Mouse (Mus musculus) heart, adult 9 months (tissue): ENCODE measurements around the gene Rassf1.

Experiments used
- DNase-seq, 2 experiments: peaks; one replicate each; pipeline ENCODE4 v3.0.0; 2022; ENCODE audit warnings: low spot score in 2 of 2

The Rassf1 gene

DNA sequence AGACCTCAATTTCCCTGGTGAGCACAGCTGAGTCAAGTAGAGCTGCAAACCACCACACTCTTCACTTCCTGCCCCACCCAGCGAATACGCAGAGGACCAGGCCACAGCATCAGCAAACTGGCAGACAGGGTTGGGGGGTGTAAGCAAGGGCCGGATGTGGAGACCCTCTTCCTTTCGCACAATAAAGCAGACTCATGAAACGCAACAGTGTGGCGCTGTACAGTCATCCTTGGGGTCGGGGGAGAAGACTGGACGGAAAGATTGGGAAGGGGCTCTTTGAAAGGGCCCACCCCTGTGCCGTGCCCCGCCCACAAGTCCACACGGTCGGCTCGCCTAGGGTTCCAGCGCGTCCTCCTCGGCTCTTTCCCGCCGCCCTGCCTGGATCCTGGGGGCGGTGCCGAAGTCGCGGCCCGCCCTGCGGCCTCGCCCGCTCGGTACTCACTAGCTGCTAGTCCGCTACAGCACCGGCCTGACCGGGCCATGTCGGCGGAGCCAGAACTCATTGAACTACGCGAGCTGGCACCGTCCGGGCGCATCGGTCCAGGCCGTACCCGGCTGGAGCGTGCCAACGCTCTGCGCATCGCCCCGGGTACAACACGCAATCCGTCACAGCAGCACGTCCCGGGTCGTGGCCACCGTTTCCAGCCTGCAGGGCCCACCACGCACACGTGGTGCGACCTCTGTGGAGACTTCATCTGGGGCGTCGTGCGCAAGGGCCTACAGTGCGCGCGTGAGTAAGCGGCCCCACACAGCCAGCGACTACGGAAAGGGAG lies at the start of gene Rassf1:
Rassf1 (plus strand) TSS at position 439 of the 773 bp plus-strand sequence.
- DNase-seq, result peak; percentile 79 to 80

DNA sequence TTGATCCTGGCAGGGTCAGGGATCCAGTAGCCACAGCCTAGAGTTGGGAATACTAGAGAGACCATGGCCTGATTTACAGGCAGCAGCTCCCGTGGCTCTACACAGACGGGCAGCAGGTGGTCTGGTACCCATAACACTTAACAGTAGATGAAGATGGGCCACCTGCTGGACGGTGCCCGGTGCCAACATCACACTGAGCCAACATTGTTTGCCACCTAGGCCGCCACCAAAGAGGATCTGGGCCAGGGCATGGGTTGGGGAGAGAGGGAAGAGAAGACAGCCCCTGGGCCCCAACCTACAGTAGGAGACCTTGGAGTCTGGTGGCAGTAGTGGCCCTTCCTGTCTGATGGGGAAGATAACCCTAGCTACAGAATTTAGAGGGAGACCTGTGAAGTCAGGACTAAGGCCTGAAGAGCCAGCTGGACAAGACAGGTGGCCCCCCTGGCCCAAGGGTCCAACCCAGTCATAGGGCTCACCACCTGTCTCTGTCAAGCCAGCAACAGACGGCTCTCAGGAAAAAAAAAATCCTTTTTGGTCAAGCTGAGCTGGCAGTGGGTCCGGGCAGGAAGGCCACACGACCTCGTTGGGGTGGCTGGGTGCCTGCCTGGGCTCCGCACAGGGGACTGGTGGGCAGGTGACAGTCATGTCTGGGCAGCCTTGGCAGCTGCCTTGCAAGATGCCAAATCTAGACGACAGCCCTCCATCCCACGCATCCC lies 49.1 kb upstream of the Rassf1 start:
- no peak for DNase-seq

DNA sequence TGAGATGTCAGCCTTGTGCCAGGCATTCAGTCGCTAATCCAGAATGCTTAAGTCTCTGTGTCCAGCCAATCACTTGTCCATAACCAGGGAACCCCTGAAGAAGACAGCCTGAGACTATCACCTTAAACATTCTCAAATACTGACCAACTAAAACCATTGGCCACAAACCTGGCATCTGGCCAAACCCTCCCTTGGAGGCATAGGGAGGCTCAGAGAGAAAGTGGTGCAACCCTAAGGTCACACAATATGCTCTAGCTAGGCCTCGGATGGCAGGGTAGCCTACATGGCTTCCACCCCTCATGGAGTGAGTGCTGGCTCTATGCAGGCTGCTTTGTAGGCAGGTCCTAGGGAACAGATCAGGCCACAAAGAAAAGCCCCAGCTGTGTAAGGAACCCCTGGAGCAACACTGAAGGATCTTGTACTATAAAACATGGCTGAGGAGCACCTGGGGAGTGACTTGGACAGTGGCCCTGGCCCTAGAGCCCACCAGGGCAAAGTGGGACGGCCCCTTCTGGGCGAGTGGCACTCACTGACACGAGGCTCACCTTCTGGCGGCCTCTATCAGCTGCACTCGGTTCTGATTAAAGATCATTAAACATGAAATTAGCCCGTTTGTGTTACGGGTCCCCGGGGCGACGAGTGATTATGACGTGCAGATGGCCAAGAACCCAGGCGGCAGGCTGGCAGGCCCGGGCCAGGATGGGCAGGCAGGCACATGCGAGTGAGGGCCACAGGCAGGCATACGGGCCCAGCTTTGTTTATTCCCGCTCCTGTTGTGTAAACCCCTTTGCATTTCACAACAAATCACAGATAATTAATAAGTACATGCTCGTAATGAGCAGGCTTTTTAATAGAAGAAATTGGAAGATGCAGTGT lies 46.5 kb upstream of the Rassf1 start:
- DNase-seq, result no peak

DNA sequence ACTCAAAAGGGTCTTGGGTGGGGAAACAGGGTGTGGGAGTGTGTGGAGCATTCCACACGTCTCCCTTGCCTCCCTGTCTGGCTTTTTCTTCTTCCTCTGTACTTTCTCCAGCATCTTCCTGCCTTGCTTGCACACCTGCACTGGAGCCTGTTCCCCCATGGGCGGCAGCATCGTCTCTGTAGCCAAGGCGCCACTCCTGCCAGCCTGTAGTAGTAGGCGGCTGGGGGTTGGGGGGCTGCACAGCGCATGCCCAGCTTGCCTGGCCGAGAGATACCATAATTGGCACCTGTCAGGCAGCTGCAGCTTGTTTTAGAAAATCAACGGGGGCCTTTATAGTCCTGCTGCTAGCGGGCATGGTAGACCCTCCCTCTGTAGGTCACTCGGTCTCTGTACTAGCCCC lies 43.1 kb upstream of the Rassf1 start:
- no peak for DNase-seq

DNA sequence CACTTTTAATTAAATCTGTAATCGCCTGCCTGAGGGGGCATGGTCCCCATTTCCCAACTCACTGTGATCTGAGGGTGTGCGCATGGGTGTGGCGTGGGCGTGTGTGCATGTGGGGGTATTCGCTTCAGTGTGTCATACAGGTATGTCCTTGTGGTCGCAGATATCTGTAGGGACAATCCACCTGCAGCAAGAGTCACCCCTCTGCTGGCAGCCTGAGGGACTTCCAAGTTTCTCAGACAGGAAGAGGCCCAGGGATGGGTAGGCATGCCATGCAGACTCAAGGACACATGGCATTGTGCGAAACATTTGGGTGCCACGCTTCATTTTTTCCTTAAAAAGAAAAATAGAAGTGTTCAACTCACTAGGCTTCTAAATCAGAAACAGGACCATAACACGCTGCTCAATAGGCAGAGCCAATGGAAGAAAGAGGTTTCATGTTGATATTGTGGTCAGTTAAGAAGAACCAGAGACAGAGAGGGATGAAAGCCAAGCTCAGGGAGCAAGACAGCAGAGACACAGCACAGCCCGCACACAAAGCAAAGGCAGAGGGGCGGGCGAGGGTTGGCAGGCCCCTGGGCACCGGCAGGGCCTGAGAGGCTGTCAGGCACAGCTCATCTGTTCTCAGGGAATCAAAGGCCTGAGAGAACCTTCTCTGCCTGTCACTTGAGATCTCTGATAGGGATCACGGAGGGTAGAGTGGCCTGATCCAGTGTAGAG lies 40.8 kb upstream of the Rassf1 start:
- no peak for DNase-seq

DNA sequence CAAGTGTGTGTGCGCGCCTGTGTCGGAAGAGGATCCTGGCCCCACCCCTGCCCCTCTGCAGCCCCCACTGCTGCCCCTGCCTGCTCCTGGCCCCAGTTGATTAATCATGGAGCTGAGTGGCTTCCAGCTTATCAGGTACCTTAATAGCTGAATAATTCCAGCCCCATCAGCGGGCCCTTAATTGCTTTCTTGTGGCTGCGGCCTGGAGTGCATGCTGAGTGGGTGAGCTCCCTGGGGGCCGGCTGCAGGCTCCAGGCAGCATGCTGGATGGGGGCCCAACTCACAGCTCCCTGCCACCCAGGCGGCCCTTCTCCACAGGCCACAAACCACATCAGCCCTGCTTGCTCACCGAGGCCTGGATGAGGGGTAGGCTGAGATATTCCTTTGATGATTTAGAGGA lies 39.9 kb upstream of the Rassf1 start:
- no peak for DNase-seq

DNA sequence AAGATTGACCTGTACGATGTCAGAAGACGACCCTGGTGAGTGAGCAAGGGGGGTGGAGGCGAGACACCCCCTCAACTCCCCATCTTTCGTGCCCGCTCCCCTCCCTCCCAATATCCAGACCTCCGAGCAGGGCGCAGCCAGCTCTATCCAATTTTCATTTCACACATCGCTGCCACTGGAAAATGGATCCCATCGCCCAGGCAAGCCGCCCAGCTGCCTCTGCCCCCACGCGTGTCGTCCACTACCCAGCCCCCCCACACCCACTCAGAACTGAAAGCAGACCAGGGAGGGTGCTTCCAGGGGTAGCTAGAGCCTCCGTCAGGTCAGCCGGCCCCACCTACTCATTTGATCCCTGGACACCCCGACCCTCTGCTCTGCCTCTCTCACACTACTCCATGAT lies 39.0 kb upstream of the Rassf1 start:
- DNase-seq, result no peak

DNA sequence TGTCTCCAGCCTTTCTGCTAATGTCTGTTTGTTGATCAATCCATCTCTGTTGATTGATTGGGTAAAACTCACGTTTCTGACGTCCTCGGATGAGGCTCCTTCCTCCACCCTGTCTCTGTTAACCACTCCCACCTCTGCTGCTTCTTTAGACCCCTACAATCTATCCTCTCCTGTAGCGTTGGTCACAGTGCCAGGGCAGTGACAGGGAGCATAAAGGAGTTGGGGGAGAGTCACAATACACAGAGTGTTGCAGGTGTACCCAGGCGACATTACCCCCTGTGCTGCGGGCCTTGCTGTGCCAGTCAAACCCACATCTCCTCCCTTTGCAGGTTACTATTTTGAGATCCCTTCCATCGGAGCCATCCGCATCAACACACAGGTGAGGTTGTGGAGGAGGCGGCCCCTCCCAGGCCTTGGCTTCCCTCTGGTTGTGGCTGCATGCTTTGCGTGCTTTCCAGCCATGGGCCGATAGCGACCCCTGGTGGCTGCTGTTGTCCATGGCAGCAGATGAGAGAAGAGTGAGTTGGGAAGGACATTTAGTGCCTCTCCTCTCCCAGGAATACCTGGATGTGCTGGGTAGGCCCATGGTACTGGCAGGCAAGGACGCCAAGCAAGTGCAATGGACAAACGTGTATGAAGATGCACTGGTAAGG lies 36.9 kb upstream of the Rassf1 start:
- DNase-seq, result peak; percentile 32 to 61

DNA sequence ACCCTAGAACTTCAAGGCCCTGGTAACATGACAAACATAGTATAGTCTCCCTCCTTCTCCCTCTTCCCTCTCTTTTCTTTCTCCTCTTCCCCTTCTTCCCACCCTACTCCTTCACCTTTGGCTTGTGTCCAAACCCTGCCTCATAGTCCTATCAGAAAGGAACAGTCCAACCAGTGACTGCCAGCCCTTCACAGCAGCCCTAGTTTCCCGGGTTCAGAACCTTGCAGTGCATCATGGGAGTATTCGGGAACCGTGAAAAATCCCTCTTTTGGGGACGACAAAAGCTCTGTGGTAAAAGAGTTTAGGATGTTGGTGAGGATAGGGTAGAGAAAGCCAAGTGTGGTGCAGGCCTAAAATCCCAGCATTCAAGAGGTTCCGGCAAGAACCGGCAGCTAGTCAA lies 31.0 kb upstream of the Rassf1 start:
- no peak for DNase-seq

DNA sequence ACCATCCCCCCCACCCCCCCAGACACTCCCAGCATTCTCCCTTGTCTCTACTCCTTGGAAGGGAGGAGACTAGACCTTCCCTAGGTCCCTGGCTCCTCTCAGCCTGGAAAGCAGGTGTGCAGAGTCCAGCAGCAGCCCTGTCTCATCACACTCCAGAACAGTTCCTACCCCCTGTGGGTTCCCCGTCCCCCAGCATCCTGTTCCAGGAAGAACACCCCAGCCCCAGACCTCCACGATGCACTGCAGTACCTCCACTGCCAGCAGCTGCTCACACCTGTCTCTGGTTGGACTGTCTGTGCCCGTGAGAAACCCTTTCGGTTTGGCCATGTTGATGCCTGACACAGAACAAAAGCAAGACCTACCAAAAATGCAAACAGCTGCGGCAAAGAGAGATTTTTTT lies 30.2 kb upstream of the Rassf1 start:
- DNase-seq, result no peak

DNA sequence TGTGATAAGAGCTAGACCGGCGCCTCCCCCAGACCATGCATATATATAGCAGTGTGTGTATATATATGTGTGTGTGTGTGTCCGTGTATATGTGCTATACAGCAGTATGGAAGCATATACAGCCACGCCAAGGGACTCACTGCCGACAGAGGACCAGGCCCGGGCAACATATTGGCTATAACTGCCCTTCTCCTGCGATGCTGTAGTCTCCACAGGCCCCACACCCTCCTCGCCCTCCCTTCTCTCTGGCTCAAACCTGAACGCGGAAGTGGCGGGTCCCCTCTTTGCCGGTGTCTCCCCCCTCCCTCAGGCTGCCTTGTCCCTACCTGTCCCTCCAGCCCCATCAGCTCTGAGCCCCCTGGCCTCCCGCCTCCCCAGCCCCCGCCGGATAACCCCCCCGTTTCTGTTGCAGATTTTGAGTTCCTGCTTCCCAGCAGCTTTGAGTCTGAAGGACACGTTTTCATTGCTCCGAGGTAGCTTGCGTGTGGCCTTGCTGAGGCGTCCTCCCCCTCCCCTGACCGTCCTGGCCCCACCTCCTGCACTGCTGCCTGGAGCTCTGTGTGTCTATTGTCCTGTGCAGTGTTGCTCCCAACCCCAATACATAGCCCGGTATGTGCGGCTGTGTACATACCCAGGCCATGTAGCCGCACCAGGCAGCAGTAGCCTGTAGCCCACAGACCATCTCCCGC lies 29.5 kb upstream of the Rassf1 start:
- no peak for DNase-seq

DNA sequence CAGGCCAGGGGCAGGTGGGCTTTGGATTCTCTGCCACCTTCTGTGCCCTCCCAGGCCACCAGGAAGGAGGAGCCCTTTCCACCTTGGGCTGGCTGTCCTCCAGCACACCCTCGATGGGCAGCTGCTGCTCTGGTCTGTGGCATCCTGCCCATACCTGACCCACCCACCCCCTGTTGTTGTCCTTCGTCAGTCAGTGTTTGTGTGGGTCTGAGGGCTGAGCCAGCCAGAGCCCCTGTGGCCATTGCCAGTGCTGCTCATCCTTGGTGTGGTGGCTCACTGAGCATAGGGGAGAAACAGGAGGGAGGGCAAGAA lies 29.0 kb upstream of the Rassf1 start:
- no peak for DNase-seq

DNA sequence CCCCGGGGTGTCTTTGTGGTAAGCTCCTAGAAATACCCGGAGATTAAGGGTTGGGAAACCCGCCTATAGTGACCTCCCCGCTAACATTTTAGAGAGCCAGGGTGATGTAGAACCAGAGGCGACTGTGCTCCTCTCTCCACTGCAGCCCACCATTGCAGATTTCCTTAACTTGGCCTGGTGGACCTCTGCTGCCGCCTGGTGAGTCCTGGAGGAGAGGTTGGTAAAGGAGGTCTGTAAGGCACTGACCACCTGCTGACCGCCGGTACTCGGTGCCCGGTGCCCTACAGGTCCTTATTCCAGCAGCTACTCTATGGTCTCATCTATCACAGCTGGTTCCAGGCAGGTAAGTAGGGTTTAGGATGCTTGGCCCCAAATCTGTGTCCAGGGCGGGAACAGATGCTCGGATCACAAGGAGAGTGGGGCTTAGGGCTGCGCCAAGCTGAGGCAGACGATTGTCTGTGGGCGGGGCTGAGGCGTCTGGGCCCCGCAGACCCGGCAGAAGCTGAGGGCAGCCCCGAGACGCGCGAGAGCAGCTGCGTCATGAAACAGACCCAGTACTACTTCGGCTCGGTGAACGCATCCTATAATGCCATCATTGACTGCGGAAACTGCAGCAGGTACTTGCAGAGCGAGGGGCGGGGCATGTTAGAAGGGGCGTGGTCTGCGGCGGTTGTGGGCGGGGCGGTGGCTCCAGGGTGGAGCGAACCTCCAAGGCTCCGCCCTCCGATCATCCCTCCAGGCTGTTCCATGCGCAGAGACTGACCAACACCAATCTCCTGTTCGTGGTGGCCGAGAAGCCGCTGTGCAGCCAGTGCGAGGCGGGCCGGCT lies 24.9 kb upstream of the Rassf1 start:
- DNase-seq, result no peak

DNA sequence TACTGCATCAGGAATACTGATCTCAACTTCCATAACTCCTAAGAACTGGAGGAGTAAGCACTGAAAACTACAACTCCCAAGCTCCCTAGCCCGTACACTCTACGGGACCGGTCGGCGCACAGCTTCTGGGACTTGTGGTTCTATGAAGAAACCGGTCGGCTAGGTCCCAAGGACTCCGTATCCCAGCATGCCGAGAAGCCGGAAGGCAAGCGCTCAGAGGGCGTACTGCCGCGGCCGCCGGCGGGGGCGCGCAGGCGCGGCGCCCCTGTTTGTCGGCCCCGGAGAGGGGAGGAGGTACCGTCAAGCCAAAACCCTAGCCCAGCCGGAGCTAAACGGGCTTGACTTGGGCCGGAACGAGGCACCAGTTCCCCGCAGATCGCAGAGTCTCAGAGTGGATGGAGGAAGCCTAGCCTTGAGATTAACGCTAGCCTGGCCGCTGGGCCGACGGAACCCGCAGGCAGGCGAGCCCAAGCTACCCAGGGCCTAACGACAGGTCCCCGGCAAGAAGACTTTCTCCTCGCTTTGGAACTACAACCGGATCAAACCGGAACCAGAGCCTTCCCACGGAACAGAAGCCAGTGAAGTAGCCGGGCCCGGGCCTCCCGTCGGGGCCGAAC lies 17.5 kb upstream of the Rassf1 start, which contains the start of gene Tmem115:
Tmem115 (plus strand) TSS at position 155 of the 617 bp plus-strand sequence.
- DNase-seq, result peak; percentile 96 to 97

DNA sequence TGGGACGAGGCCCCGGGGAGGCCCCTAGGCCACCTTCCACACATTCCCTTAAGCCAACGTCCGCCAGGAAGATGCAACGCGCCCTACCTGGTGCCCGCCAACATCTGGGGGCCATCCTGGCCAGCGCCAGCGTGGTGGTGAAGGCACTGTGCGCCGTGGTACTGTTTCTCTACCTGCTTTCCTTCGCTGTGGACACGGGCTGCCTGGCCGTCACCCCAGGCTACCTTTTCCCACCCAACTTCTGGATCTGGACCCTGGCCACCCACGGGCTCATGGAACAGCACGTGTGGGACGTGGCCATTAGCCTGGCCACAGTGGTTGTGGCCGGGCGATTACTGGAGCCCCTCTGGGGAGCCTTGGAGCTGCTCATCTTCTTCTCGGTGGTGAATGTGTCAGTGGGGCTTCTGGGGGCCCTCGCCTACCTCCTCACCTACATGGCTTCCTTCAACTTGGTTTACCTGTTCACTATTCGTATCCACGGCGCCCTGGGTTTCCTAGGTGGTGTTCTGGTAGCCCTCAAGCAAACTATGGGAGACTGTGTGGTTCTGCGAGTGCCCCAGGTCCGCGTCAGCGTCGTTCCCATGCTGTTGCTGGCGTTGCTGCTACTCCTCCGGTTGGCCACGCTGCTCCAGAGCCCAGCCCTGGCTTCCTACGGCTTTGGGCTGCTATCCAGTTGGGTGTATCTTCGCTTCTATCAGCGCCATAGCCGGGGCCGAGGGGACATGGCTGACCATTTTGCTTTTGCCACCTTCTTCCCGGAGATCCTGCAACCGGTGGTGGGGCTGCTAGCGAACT lies 16.8 kb upstream of the Rassf1 start:
- no peak for DNase-seq

DNA sequence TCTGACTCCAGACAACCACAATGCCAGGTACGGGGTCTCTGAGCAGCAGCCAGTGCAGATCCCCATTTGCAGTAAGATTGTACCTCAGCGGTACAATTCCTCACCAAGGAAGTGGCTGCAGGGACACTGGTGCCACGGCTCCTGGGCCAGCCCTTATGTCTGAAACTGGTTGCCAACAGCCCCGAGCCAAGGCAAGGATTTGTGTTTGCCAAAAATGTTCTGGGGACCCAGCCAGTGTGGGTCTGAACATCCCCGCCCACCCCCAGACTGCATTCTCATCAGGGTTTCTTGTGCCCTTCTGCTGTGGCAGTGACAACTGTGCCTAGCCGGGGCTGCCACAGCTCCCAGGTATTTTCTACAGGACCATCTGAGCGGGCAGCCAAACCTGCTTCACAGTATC lies 13.1 kb upstream of the Rassf1 start:
- DNase-seq, result no peak

DNA sequence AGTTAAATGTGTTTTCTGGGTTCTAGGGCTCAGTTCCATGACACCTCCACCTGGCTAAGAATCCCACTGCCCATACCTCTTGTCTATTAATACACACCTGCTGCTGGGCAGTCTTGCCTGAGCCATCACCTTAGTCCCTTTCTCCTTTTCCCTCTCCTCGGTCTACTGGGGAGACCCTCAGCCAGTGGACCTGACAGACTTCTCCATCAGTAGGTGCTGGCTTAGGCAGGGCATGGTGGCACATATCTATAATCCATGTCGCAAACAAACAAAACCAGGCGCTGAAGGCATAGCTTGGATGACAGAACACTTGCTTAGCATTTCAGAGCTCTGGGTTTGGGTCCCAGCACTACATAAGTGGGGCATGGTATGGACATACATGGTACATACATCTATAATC lies 12.6 kb upstream of the Rassf1 start:
- DNase-seq, result no peak

DNA sequence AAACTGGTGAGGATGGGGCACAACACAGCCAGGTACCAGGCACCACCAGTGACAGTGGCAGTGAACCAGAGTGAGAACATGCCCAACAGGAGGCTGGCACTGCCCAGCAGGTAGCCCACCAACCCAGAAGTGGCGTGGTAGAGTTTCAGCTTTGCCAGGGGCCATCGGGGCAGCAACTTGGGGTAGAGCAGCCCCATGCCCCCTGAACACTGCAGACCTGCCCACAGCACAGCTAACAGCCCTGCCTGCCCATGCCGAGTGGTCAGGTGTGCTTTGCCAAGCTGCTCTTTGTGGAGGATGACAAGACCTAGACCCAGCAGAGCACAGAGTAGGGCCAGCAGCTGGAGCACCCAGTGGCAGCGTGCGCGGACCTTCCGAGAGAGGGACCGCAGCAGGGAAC lies 11.4 kb upstream of the Rassf1 start:
- DNase-seq, result no peak

DNA sequence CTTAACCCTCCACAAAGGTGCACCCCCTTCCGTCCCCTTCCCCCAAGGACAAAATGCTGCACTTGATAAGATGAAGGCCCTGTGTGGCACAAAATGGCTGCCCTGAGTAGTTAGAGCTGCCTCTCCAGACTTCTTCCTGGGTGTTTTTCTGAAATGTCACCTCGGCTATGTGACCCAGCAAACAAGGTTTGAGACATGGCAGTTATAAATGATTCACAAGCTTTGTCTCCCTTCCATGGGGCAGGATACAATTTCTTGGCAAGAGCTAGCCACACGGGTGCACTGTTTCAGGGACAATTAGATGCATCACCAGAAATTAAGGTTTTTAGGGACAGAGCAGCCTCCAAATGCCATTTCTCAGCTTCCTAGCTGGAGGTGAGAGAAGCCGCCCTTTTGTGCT lies 10.9 kb upstream of the Rassf1 start:
- no peak for DNase-seq
